Mouse (Mus musculus): Measurements from ENCODE around the gene Gm20388.
"Not testable (repeated sequence)": the region's sequence is repeated elsewhere in the genome, so short reads cannot be mapped to it uniquely, and the experiment has no call there.

Gene Gm20388

GRCm38 (mm10) chr8:121418081-121418480 lies 1507.4 kb downstream of the Gm20388 start:
- DNase-seq (ENCODE audit: low spot score in 2 of 2) = no peak

- DNase-seq (ENCODE audit: low spot score in 2 of 2) = no peak
Measured at GRCm38 (mm10) chr8:121419551-121419950, 1508.9 kb downstream of the Gm20388 start.

GRCm38 (mm10) chr8:121421009-121421408 lies 1510.4 kb downstream of the Gm20388 start:
- DNase-seq (ENCODE audit: low spot score in 2 of 2) = no peak

GRCm38 (mm10) chr8:121424080-121424479 lies 1513.4 kb downstream of the Gm20388 start:
- DNase-seq (ENCODE audit: low spot score in 2 of 2) = no peak

- DNase-seq (ENCODE audit: low spot score in 2 of 2) = no peak
Measured at GRCm38 (mm10) chr8:121424600-121424999, 1514.0 kb downstream of the Gm20388 start.

GRCm38 (mm10) chr8:121431499-121431898 lies 1520.9 kb downstream of the Gm20388 start:
- no peak for DNase-seq (ENCODE audit: low spot score in 2 of 2)

- DNase-seq (ENCODE audit: low spot score in 2 of 2) = no peak
Measured at GRCm38 (mm10) chr8:121433466-121433865, 1522.8 kb downstream of the Gm20388 start.

GRCm38 (mm10) chr8:121436656-121437055 lies 1526.0 kb downstream of the Gm20388 start:
- DNase-seq (ENCODE audit: low spot score in 2 of 2) = no peak

GRCm38 (mm10) chr8:121437506-121437905 lies 1526.9 kb downstream of the Gm20388 start:
- DNase-seq (ENCODE audit: low spot score in 2 of 2) = no peak

- DNase-seq (ENCODE audit: low spot score in 2 of 2) = no peak
Measured at GRCm38 (mm10) chr8:121438111-121438510, 1527.5 kb downstream of the Gm20388 start.

- no peak for DNase-seq (ENCODE audit: low spot score in 2 of 2)
Measured at GRCm38 (mm10) chr8:121439351-121439750, 1528.7 kb downstream of the Gm20388 start.

GRCm38 (mm10) chr8:121443361-121443760 lies 1532.7 kb downstream of the Gm20388 start:
- DNase-seq (ENCODE audit: low spot score in 2 of 2) = no peak

- not testable (repeated sequence) for DNase-seq (ENCODE audit: low spot score in 2 of 2)
Measured at GRCm38 (mm10) chr8:121444521-121444920, 1533.9 kb downstream of the Gm20388 start.

- peak; percentile 22 to 71 for DNase-seq (ENCODE audit: low spot score in 2 of 2)
Measured at GRCm38 (mm10) chr8:121445027-121445471, 1534.4 kb downstream of the Gm20388 start.

GRCm38 (mm10) chr8:121446133-121446532 lies 1535.5 kb downstream of the Gm20388 start:
- DNase-seq (ENCODE audit: low spot score in 2 of 2) = no peak

- DNase-seq (ENCODE audit: low spot score in 2 of 2) = no peak
Measured at GRCm38 (mm10) chr8:121446862-121447261, 1536.2 kb downstream of the Gm20388 start.

- no peak for DNase-seq (ENCODE audit: low spot score in 2 of 2)
Measured at GRCm38 (mm10) chr8:121450211-121450610, 1539.6 kb downstream of the Gm20388 start.

- no peak for DNase-seq (ENCODE audit: low spot score in 2 of 2)
Measured at GRCm38 (mm10) chr8:121451404-121452076, 1540.9 kb downstream of the Gm20388 start.

- DNase-seq (ENCODE audit: low spot score in 2 of 2) = no peak
Measured at GRCm38 (mm10) chr8:121454737-121455136, 1544.1 kb downstream of the Gm20388 start.

GRCm38 (mm10) chr8:121461192-121461591 lies 1550.6 kb downstream of the Gm20388 start:
- no peak for DNase-seq (ENCODE audit: low spot score in 2 of 2)

- no peak for DNase-seq (ENCODE audit: low spot score in 2 of 2)
Measured at GRCm38 (mm10) chr8:121462092-121462491, 1551.5 kb downstream of the Gm20388 start.

- no peak for DNase-seq (ENCODE audit: low spot score in 2 of 2)
Measured at GRCm38 (mm10) chr8:121468083-121469071, 1557.7 kb downstream of the Gm20388 start.

Data from left cerebral cortex, adult 9 months (tissue).